Comparison of ENCODE assay signal across 10 mouse cellular contexts in the genomic region with DNA sequence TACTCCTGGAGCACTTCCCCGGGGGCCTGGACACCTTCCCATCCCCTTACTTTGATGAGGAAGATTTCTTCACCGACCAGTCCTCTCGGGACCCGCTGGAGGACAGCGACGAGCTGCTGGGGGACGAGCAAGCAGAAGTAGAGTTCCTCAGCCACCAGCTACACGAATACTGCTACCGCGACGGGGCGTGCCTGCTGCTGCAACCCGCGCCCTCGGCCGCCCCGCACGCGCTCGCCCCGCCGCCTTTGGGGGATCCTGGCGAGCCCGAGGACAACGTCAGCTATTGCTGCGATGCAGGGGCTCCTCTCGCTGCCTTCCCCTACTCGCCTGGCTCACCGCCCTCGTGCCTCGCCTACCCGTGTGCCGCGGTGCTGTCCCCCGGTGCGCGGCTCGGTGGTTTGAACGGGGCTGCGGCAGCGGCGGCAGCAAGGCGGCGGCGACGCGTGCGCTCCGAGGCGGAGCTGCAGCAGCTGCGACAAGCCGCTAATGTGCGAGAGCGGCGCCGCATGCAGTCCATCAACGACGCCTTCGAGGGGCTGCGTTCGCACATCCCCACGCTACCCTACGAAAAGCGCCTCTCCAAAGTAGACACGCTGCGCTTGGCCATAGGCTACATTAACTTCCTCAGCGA. TPM values are rescaled to one million over a fixed set of nuclear protein-coding genes. Genes with fewer than 3 reads are reported as not detected.
A peak's percentile ranks its signal among the peaks of the same experiment; 100 is the strongest.
DNase-seq lines count a peak whose midpoint lies in the region; ATAC-seq and TF ChIP-seq lines count a peak whose summit lies in the region.
"Had no signal": no experiment of that assay in that cellular context is flagged by ENCODE, and none has a peak within 500 bp of the region (broad histone marks: within the 10 kb centered on the region; RNA-seq: fewer than 3 reads in every experiment).

No protein-coding gene starts in this region.

- ATAC-seq in heart, embryonic 13.5 days (ENCODE audit: extremely low read depth, insufficient number of reproducible peaks, low FRiP score, low TSS enrichment): no peak
- ATAC-seq in midbrain, embryonic 14.5 days (ENCODE audit: low FRiP score, low TSS enrichment): peak; percentile 8
- ATAC-seq in CD4-positive, CD25-positive, alpha-beta regulatory T cell, adult 4 months: no peak

- no peaks in the 10 kb centered on the region for H3K9me3 ChIP-seq in heart, embryonic 13.5 days
- H3K9me3 ChIP-seq in ES-E14 (ENCODE audit: control insufficient read depth, insufficient read depth, low read depth, low read length): no peaks in the 10 kb centered on the region
- no peaks in the 10 kb centered on the region for H3K9me3 ChIP-seq in hindbrain, embryonic 10.5 days
- no peaks in the 10 kb centered on the region for H3K9me3 ChIP-seq in midbrain, embryonic 14.5 days (ENCODE audit: control insufficient read depth, low read length)

- H3K9ac ChIP-seq in heart, embryonic 13.5 days: no peak overlapping the region
- peak overlapping the region; percentile 38; the same call in 1 of the 2 replicates for H3K9ac ChIP-seq in ES-E14 (ENCODE audit: insufficient read depth, low read depth, low read length, poor library complexity, severe bottlenecking)
- H3K9ac ChIP-seq in midbrain, embryonic 14.5 days (replicated peaks; ENCODE audit: low read length): no peak overlapping the region

- DNase-seq in heart, adult 18-20 months: no peak
- no peak for DNase-seq in ES-E14 (ENCODE audit: low read depth, low spot score)
- peak; percentile 49 for DNase-seq in hindbrain, embryonic 10.5 days (ENCODE audit: low spot score)
- peak; percentile 73 for DNase-seq in midbrain, embryonic 14.5 days
- DNase-seq in right cerebral cortex, postnatal 4 days: no peak
- no peak for DNase-seq in left cerebral cortex, postnatal 25 days (ENCODE audit: low spot score in 2 of 2)

- intact Hi-C loops in left cerebral cortex, postnatal 25 days (cut with DNase I): no loop called here

- no peak overlapping the region for H3K27ac ChIP-seq in heart, embryonic 13.5 days (replicated peaks)
- H3K27ac ChIP-seq in ES-E14 (ENCODE audit: insufficient read depth, low read depth, low read length, poor library complexity, severe bottlenecking): no peak overlapping the region
- peak overlapping the region; percentile 62 for H3K27ac ChIP-seq in hindbrain, embryonic 10.5 days
- H3K27ac ChIP-seq in midbrain, embryonic 14.5 days (replicated peaks; ENCODE audit: low read depth, low read length): no peak overlapping the region

- H3K27me3 ChIP-seq in heart, embryonic 13.5 days (replicated peaks): peaks cover 98% of the 10 kb centered on the region
- peaks cover 100% of the 10 kb centered on the region for H3K27me3 ChIP-seq in hindbrain, embryonic 10.5 days (ENCODE audit: insufficient read depth, poor library complexity, severe bottlenecking)
- H3K27me3 ChIP-seq in midbrain, embryonic 14.5 days (ENCODE audit: control insufficient read depth, insufficient read depth, low read length): peaks cover 96% of the 10 kb centered on the region

- peak overlapping the region; percentile 42 for H3K4me3 ChIP-seq in heart, embryonic 13.5 days
- H3K4me3 ChIP-seq in ES-E14 (ENCODE audit: insufficient read depth in 1 of 2, low read depth in 1 of 2, low read length in 2 of 2, poor library complexity in 1 of 2, severe bottlenecking in 1 of 2): peak overlapping the region; percentile 55 to 61
- H3K4me3 ChIP-seq in hindbrain, embryonic 10.5 days: peak overlapping the region; percentile 47
- H3K4me3 ChIP-seq in midbrain, embryonic 14.5 days (replicated peaks; ENCODE audit: low read depth, low read length): peak overlapping the region; percentile 34

- in situ Hi-C loops in ES-E14 (cut with MboI; ENCODE audit: low sequenced_read_pairs in 2 of 2, unreplicated experiment in 2 of 2): loop anchor here (10.0 to 25.0 kb wide), 3 partner anchors 466 to 1409 kb away; a partner anchor contains a TSS

- WGBS in heart, embryonic 13.5 days: under 1% methylated on average over 67 of the region's 67 CpGs
- under 1% methylated on average over 67 of the region's 67 CpGs for WGBS in hindbrain, embryonic 10.5 days
- WGBS in midbrain, embryonic 14.5 days: under 1% methylated on average over 66 of the region's 67 CpGs

- H3K4me2 ChIP-seq in heart, embryonic 13.5 days: peak overlapping the region; percentile 65
- peak overlapping the region; percentile 61 for H3K4me2 ChIP-seq in midbrain, embryonic 14.5 days (ENCODE audit: low read length)

- no peaks in the 10 kb centered on the region for H3K36me3 ChIP-seq in heart, embryonic 13.5 days
- H3K36me3 ChIP-seq in ES-E14 (ENCODE audit: control insufficient read depth, insufficient read depth, low read length, poor library complexity, severe bottlenecking): no peaks in the 10 kb centered on the region
- H3K36me3 ChIP-seq in hindbrain, embryonic 10.5 days: no peaks in the 10 kb centered on the region
- no peaks in the 10 kb centered on the region for H3K36me3 ChIP-seq in midbrain, embryonic 14.5 days (ENCODE audit: control insufficient read depth, insufficient read depth, low read length)

- H3K4me1 ChIP-seq in heart, embryonic 13.5 days: peaks cover 22% of the 10 kb centered on the region
- no peaks in the 10 kb centered on the region; a peak in 1 of 4 replicates for H3K4me1 ChIP-seq in ES-E14 (ENCODE audit: control insufficient read depth in 2 of 2, insufficient read depth in 2 of 2, low read length in 2 of 2, poor library complexity in 1 of 2)
- peaks cover 34% of the 10 kb centered on the region for H3K4me1 ChIP-seq in hindbrain, embryonic 10.5 days (replicated peaks)
- H3K4me1 ChIP-seq in midbrain, embryonic 14.5 days (ENCODE audit: control insufficient read depth, insufficient read depth, low read length): peaks cover 12% of the 10 kb centered on the region

TF ChIP-seq in ES-E14, 5 proteins besides CTCF, POLR2A, EP300 and RAD21:
- TF ChIP-seq MAFK (IDR thresholded peaks at IDR 0.05; ENCODE audit: insufficient read depth, low read depth, low read length) (no peak), CHD2 (IDR thresholded peaks at IDR 0.05; ENCODE audit: low read depth, low read length) (no peak), ZC3H11A (IDR thresholded peaks at IDR 0.05; ENCODE audit: borderline replicate concordance, low read depth, low read length) (no peak), HCFC1 (IDR thresholded peaks at IDR 0.05; ENCODE audit: borderline replicate concordance, insufficient read depth, low read length) (no peak), ZNF384 (IDR thresholded peaks at IDR 0.05; ENCODE audit: low read depth, low read length) (no peak)

RNA-seq across cellular contexts. Expression of a gene that starts 0.5 kb away (rescaled TPM):
- polyA plus RNA-seq in heart, embryonic 13.5 days (2015; fragmentation: Nextera tagmentation; extraction: Ambion mirVana): not detected in 2 replicates
- not detected for total RNA-seq in heart, adult 18-20 months (2021)
- total RNA-seq in ES-E14 (2012; rRNA removed): not detected in 2 replicates
- polyA plus RNA-seq in hindbrain, embryonic 10.5 days (2016; fragmentation: Nextera tagmentation; extraction: Ambion mirVana): 6.1 and 16.5 TPM in 2 replicates
- 0.64 and 2.1 TPM in 2 replicates for polyA plus RNA-seq in midbrain, embryonic 14.5 days (2014; fragmentation: Nextera tagmentation; extraction: Ambion mirVana)
- not detected for total RNA-seq in left cerebral cortex, postnatal 25 days (2021)
- not detected for polyA plus RNA-seq in CD4-positive, CD25-positive, alpha-beta regulatory T cell, adult 4 months (2017; shearing (Covaris generic))
- total RNA-seq: left cerebral cortex, adult 8-10 months had no signal
- polyA plus RNA-seq: C2C12 had no signal

Comparison
In these comparisons a context has a peak if more than half of its experiments do, and no peak if none do; other contexts are left out.
1. DNase-seq: peak in hindbrain, embryonic 10.5 days (single experiment) and midbrain, embryonic 14.5 days (single experiment); none in heart, adult 18-20 months (0 of 2), ES-E14 (single experiment), right cerebral cortex, postnatal 4 days (single experiment) and left cerebral cortex, postnatal 25 days (0 of 2).
2. Peak in every context shown above with its lines, with median percentiles within 50 percentile points of each other: H3K4me3 ChIP-seq.